Mouse (Mus musculus): ENCODE results near the gene Dctpp1. TPM values are rescaled to one million over a fixed set of nuclear protein-coding genes. Genes with fewer than 3 reads are reported as not detected.
"Not testable (repeated sequence)": the region's sequence is repeated elsewhere in the genome, so short reads cannot be mapped to it uniquely, and the experiment has no call there.

Gene Dctpp1
- polyA plus RNA-seq, 1 experiment from 2014 or later: 363 TPM

GRCm38 (mm10) chr7:127259186-127259905, 1.2 kb downstream of the Dctpp1 start:
- Histone ChIP-seq H3K4me1 (peaks cover 28% of the 10 kb centered on the region), H3K4me3 (peak overlapping the region; percentile 82), H3K36me3 (replicated peaks) (peaks cover 39% of the 10 kb centered on the region), H3K27ac (replicated peaks) (peak overlapping the region; percentile 82; the same call in 1 of the 2 replicates), H3K9me3 (no peaks in the 10 kb centered on the region), H3K27me3 (replicated peaks; ENCODE audit: low read depth, poor library complexity, severe bottlenecking) (no peaks in the 10 kb centered on the region)
- WGBS: 77% methylated on average over 8 of the region's 8 CpGs
- no peak for DNase-seq (ENCODE audit: low spot score)

DNA sequence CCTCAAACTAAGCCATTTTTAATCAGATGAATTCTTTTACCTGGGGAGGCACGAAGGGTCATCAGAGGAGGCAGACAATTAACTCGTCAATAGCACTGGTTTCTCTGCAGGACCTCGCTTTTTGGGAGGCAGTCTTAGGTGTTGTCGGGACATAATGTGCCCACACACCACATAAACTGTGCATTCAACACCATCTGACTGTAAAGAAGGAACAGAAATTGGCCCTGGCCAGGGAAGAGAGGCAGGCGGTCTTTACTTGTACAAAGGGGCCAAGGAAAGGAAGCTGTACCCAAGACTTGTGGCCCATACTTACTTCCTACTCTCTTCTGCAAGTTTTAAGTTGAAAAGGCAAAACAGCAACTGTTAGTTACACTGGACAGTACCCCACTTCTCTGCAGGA, 4.0 kb downstream of the Dctpp1 start:
- Histone ChIP-seq H3K27ac (replicated peaks) (no peak overlapping the region), H3K36me3 (replicated peaks) (peaks cover 54% of the 10 kb centered on the region), H3K27me3 (replicated peaks; ENCODE audit: low read depth, poor library complexity, severe bottlenecking) (no peaks in the 10 kb centered on the region), H3K4me1 (peaks cover 34% of the 10 kb centered on the region), H3K4me3 (no peak overlapping the region), H3K9me3 (no peaks in the 10 kb centered on the region)
- DNase-seq (ENCODE audit: low spot score): no peak
- 89% methylated on average over 5 of the region's 5 CpGs for WGBS

GRCm38 (mm10) chr7:127255965-127256364, 4.5 kb downstream of the Dctpp1 start:
- H3K9me3 ChIP-seq: no peaks in the 10 kb centered on the region
- H3K36me3 ChIP-seq (replicated peaks): peaks cover 58% of the 10 kb centered on the region
- peaks cover 30% of the 10 kb centered on the region for H3K4me1 ChIP-seq
- no peak overlapping the region for H3K27ac ChIP-seq (replicated peaks)
- WGBS: 90% methylated on average over 2 of the region's 2 CpGs
- H3K27me3 ChIP-seq (replicated peaks; ENCODE audit: low read depth, poor library complexity, severe bottlenecking): no peaks in the 10 kb centered on the region
- DNase-seq (ENCODE audit: low spot score): no peak
- no peak overlapping the region for H3K4me3 ChIP-seq

- peak overlapping the region; percentile 71 for H3K4me3 ChIP-seq
- H3K36me3 ChIP-seq (replicated peaks): peaks cover 65% of the 10 kb centered on the region
- WGBS: 36% methylated on average over 4 of the region's 4 CpGs
- H3K4me1 ChIP-seq: peaks cover 28% of the 10 kb centered on the region
- peak overlapping the region; percentile 90 for H3K27ac ChIP-seq (replicated peaks)
- no peaks in the 10 kb centered on the region for H3K9me3 ChIP-seq
- DNase-seq (ENCODE audit: low spot score): no peak
- no peaks in the 10 kb centered on the region for H3K27me3 ChIP-seq (replicated peaks; ENCODE audit: low read depth, poor library complexity, severe bottlenecking)
Measured at GRCm38 (mm10) chr7:127255008-127255407, 5.5 kb downstream of the Dctpp1 start.

- under 1% methylated on average over 136 of the region's 136 CpGs for WGBS
Measured at GRCm38 (mm10) chr7:127253821-127254769, 6.4 kb downstream of the Dctpp1 start.

DNA sequence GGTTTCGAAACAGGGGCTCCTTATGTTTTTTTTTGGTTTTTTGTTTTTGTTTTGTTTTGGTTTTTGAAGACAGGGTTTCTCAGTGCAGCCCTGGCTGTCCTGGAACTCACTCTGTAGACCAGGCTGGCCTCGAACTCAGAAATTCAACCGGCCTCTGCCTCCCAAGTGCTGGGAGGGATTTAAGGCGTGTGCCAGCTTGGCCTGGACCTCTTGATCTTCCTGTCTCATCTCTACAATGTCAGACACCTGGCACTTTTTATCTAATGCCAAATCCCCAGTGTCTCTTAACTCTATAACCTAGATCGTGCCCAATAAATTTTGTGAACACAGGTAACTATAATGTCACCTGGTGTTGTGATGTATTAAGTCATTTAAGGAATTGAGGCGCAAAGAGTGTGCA, 7.2 kb downstream of the Dctpp1 start:
- Histone ChIP-seq H3K36me3 (replicated peaks) (peaks cover 71% of the 10 kb centered on the region), H3K9me3 (no peaks in the 10 kb centered on the region), H3K4me3 (peak overlapping the region; percentile 71), H3K27ac (replicated peaks) (peak overlapping the region; percentile 90), H3K27me3 (replicated peaks; ENCODE audit: low read depth, poor library complexity, severe bottlenecking) (no peaks in the 10 kb centered on the region), H3K4me1 (peaks cover 16% of the 10 kb centered on the region)
- no peak for DNase-seq (ENCODE audit: low spot score)
- 82% methylated on average over 6 of the region's 6 CpGs for WGBS

More at GRCm38 (mm10) chr7:127253821-127254769, 6.4 kb downstream of the Dctpp1 start:
- Histone ChIP-seq H3K27ac (replicated peaks) (peak overlapping the region; percentile 90), H3K4me3 (peak overlapping the region; percentile 71), H3K27me3 (replicated peaks; ENCODE audit: low read depth, poor library complexity, severe bottlenecking) (no peaks in the 10 kb centered on the region), H3K36me3 (replicated peaks) (peaks cover 73% of the 10 kb centered on the region), H3K9me3 (no peaks in the 10 kb centered on the region), H3K4me1 (peaks cover 19% of the 10 kb centered on the region)
- peak; percentile 96 for DNase-seq (ENCODE audit: low spot score)

DNA sequence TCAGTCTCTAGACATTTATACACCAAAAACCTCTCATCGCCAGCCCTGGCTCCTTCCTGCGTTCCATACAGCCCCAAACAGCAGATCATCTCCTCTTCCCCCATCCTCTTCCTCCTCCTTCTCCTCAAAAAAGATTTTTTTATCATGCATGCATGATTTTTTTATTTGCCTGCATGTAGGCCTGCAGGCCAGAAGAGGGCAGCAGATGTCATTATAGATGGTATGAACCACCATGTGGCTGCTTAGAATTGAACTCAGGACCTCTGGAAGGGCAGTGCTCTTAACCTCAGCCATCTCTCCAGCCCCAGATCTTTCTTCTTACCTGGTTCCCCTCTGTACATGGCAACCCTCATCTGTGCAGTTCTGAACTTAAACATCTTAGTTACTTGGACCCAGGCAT, 8.1 kb downstream of the Dctpp1 start:
- Histone ChIP-seq H3K4me3 (no peak overlapping the region), H3K4me1 (peaks cover 16% of the 10 kb centered on the region), H3K9me3 (no peaks in the 10 kb centered on the region), H3K36me3 (replicated peaks) (peaks cover 71% of the 10 kb centered on the region), H3K27me3 (replicated peaks; ENCODE audit: low read depth, poor library complexity, severe bottlenecking) (no peaks in the 10 kb centered on the region), H3K27ac (replicated peaks) (no peak overlapping the region)
- WGBS: 90% methylated on average over 2 of the region's 2 CpGs
- DNase-seq (ENCODE audit: low spot score): no peak

DNA sequence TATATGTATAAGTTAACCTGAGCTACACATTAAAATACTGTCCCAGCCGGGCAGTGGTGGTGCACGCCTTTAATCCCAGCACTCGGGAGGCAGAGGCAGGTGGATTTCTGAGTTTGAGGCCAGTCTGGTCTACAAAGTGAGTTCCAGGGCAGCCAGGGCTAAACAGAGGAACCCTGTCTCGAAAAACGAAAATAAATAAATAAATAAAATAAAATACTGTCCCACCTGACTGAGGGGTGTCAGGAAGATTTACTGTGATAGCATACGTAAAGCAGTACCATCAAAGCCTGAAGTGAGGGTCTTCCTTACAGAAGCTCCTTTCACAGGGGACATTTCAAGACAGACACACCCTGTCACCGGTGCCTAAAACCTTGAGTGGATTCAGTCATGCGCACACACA, 10.0 kb downstream of the Dctpp1 start:
- H3K4me3 ChIP-seq; DNase-seq (ENCODE audit: low spot score); H3K9me3 ChIP-seq; H3K27ac ChIP-seq (replicated peaks); H3K27me3 ChIP-seq (replicated peaks; ENCODE audit: low read depth, poor library complexity, severe bottlenecking): not testable (repeated sequence)
- H3K4me1 ChIP-seq: peaks cover 27% of the 10 kb centered on the region
- WGBS: 90% methylated on average over 8 of the region's 8 CpGs
- H3K36me3 ChIP-seq (replicated peaks): peaks cover 70% of the 10 kb centered on the region

- H3K4me1 ChIP-seq: peaks cover 27% of the 10 kb centered on the region
- H3K4me3 ChIP-seq: peak overlapping the region; percentile 91
- no peak for DNase-seq (ENCODE audit: low spot score)
- H3K9me3 ChIP-seq: peaks cover 4% of the 10 kb centered on the region; the same call in 1 of the 2 replicates
- H3K27me3 ChIP-seq (replicated peaks; ENCODE audit: low read depth, poor library complexity, severe bottlenecking): no peaks in the 10 kb centered on the region
- peaks cover 52% of the 10 kb centered on the region for H3K36me3 ChIP-seq (replicated peaks)
- WGBS: 12% methylated on average over 32 of the region's 33 CpGs
- peak overlapping the region; percentile 96 for H3K27ac ChIP-seq (replicated peaks)
Measured at GRCm38 (mm10) chr7:127244658-127245510, 15.6 kb downstream of the Dctpp1 start.

GRCm38 (mm10) chr7:127243870-127244657, 16.4 kb downstream of the Dctpp1 start, which contains the start of gene Zfp771:
Zfp771 (plus strand) TSS chr7:127244274.
- Histone ChIP-seq H3K9me3 (peaks cover 4% of the 10 kb centered on the region; the same call in 1 of the 2 replicates), H3K27me3 (replicated peaks; ENCODE audit: low read depth, poor library complexity, severe bottlenecking) (no peaks in the 10 kb centered on the region), H3K4me3 (peak within 1 kb of the TSS; percentile 91), H3K4me1 (peaks cover 27% of the 10 kb centered on the region), H3K27ac (replicated peaks) (peak within 1 kb of the TSS; percentile 96), H3K36me3 (replicated peaks) (peaks cover 52% of the 10 kb centered on the region)
- WGBS: 1% methylated on average over 56 of the region's 56 CpGs
- peak; percentile 97 for DNase-seq (ENCODE audit: low spot score)

- H3K4me1 ChIP-seq: peaks cover 27% of the 10 kb centered on the region
- peak overlapping the region; percentile 91 for H3K4me3 ChIP-seq
- WGBS: 39% methylated on average over 2 of the region's 2 CpGs
- DNase-seq (ENCODE audit: low spot score): no peak
- H3K27ac ChIP-seq (replicated peaks): peak overlapping the region; percentile 96
- no peaks in the 10 kb centered on the region for H3K27me3 ChIP-seq (replicated peaks; ENCODE audit: low read depth, poor library complexity, severe bottlenecking)
- H3K36me3 ChIP-seq (replicated peaks): peaks cover 53% of the 10 kb centered on the region
- H3K9me3 ChIP-seq: peaks cover 4% of the 10 kb centered on the region; the same call in 1 of the 2 replicates
Measured at GRCm38 (mm10) chr7:127243361-127243867, 17.1 kb downstream of the Dctpp1 start.
